Mouse (Mus musculus) effector memory CD4-positive, alpha-beta T cell, adult 5 months (primary cell): ENCODE results near the gene Dock6. TPM values are rescaled to one million over a fixed set of nuclear protein-coding genes. Genes with fewer than 3 reads are reported as not detected.

Experiments used
- polyA plus RNA-seq: library from polyadenylated mRNA; unstranded; fragments of 100-300 nt; shearing (Covaris generic); gene quantifications from one replicate; pipeline ENCODE4 v1.2.1, GENCODE M21; 2017

The Dock6 gene
- 9.7 TPM for polyA plus RNA-seq

GRCm38 (mm10) chr9:21852128-21853091, at the start of gene Dock6:
Gene Dock6, minus strand, starts transcription at chr9:21852635.

GRCm38 (mm10) chr9:21835258-21835912, 17.1 kb downstream of the Dock6 start, which contains the start of gene Angptl8:
Gene Angptl8, plus strand, starts transcription at chr9:21835510.

GRCm38 (mm10) chr9:21798345-21799009, 54.0 kb downstream of the Dock6 start, which contains the start of gene Kank2:
Gene Kank2, minus strand, starts transcription at chr9:21798744.

GRCm38 (mm10) chr9:21760155-21761088, 92.0 kb downstream of the Dock6 start, which contains the start of gene Spc24:
Gene Spc24, minus strand, starts transcription at chr9:21760303.

Other genes starting within 250 kb of the Dock6 start
- 55.9 TPM for gene Smarca4, start 236.5 kb downstream of the Dock6 start, polyA plus RNA-seq
- 47.5 TPM for gene Ldlr, start 129.2 kb downstream of the Dock6 start, polyA plus RNA-seq
- 1.4 TPM for gene Spc24, start 92.3 kb downstream of the Dock6 start, polyA plus RNA-seq
- not detected for gene Kank2, start 53.9 kb downstream of the Dock6 start, polyA plus RNA-seq
- gene Angptl8, start 17.1 kb downstream of the Dock6 start, polyA plus RNA-seq = not detected
- gene Rab3d, start 65.6 kb upstream of the Dock6 start, polyA plus RNA-seq = 8.0 TPM
- gene Ccdc159, start 74.8 kb upstream of the Dock6 start, polyA plus RNA-seq = not detected
- 0.90 TPM for gene Tmem205, start 74.9 kb upstream of the Dock6 start, polyA plus RNA-seq
- 1.9 TPM for gene Plppr2, start 84.4 kb upstream of the Dock6 start, polyA plus RNA-seq
- gene Swsap1, start 103.1 kb upstream of the Dock6 start, polyA plus RNA-seq = 4.7 TPM
- not detected for gene Epor, start 110.9 kb upstream of the Dock6 start, polyA plus RNA-seq
- gene Rgl3, start 136.8 kb upstream of the Dock6 start, polyA plus RNA-seq = not detected
- gene Ccdc151, start 150.0 kb upstream of the Dock6 start, polyA plus RNA-seq = not detected
- 60.3 TPM for gene Prkcsh, start 150.2 kb upstream of the Dock6 start, polyA plus RNA-seq
- 0.12 TPM for gene Elavl3, start 199.4 kb upstream of the Dock6 start, polyA plus RNA-seq
- gene Gm49318, start 218.6 kb upstream of the Dock6 start, polyA plus RNA-seq = not detected
- gene Zfp653, start 218.7 kb upstream of the Dock6 start, polyA plus RNA-seq = 24.9 TPM
- 26.0 TPM for gene Ecsit, start 232.8 kb upstream of the Dock6 start, polyA plus RNA-seq
- gene Cnn1, start 246.6 kb upstream of the Dock6 start, polyA plus RNA-seq = not detected